Mouse (Mus musculus) right cerebral cortex, adult 2 months (tissue): ENCODE data around the gene Rab3gap2.

Experiments
- DNase-seq, 2 experiments: peaks; one replicate each; pipeline ENCODE4 v3.0.0; 2021 to 2022; ENCODE audit warnings: low spot score in 2 of 2

Rab3gap2 gene

GRCm38 (mm10) chr1:185331983-185332430 is 128.1 kb downstream of the Rab3gap2 start, which contains the start of gene Bpnt1:
Gene Bpnt1, plus strand, starts transcription at chr1:185332149.
- peak; percentile 88 to 89 for DNase-seq

GRCm38 (mm10) chr1:185333651-185334050 is 129.7 kb downstream of the Rab3gap2 start:
- DNase-seq, result no peak

- DNase-seq, result no peak
These were observed 130.2 kb downstream of the Rab3gap2 start for GRCm38 (mm10) chr1:185334136-185334535.

DNA sequence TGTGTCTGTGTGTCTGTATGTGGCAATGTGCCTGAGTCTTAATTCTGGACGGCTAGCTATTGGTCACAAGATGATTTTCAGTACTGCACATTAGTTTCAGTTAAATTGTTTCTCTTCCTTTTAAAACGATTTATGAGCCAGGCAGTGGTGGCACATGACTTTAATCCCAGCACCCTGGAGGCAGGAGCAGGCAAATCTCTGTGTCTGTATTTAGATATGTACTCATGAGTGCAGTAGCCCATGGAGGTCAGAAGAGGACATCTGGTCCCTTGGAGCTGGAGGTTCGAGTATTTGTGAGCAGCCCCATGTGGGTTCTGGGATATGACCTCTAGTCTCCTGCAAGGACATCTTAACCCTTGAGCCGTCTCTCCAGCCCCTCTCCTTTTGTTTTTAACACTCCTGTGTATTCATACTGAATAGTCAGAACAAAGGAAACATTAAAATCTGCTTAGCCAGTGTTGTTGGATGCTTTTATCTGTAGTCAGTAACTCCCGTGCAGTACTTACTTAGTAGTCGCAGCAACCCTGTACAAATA is 131.4 kb downstream of the Rab3gap2 start:
- no peak for DNase-seq
